8 mouse cellular contexts compared by ENCODE assay signal in genomic region chr11:60076790-60077189, GRCm38 (mm10). TPM values are rescaled to one million over a fixed set of nuclear protein-coding genes. Genes with fewer than 3 reads are reported as not detected.
DNase-seq lines count a peak whose midpoint lies in the region; ATAC-seq lines count a peak whose summit lies in the region.

No protein-coding gene starts in this region.

- no peaks in the 10 kb centered on the region for H3K27me3 ChIP-seq in midbrain, embryonic 14.5 days (ENCODE audit: control insufficient read depth, insufficient read depth, low read length)
- H3K27me3 ChIP-seq in midbrain, embryonic 13.5 days: no peaks in the 10 kb centered on the region

- no peaks in the 10 kb centered on the region for H3K9me3 ChIP-seq in midbrain, embryonic 14.5 days (ENCODE audit: control insufficient read depth, low read length)
- no peaks in the 10 kb centered on the region; the same call in 1 of the 2 replicates for H3K9me3 ChIP-seq in midbrain, embryonic 13.5 days

- H3K4me1 ChIP-seq in midbrain, embryonic 14.5 days (ENCODE audit: control insufficient read depth, insufficient read depth, low read length): no peaks in the 10 kb centered on the region
- H3K4me1 ChIP-seq in midbrain, embryonic 13.5 days (replicated peaks): no peaks in the 10 kb centered on the region

- no peak overlapping the region for H3K4me2 ChIP-seq in midbrain, embryonic 14.5 days (ENCODE audit: low read length)
- H3K4me2 ChIP-seq in midbrain, embryonic 13.5 days (replicated peaks): no peak overlapping the region

- no peak for ATAC-seq in midbrain, embryonic 14.5 days (ENCODE audit: low FRiP score, low TSS enrichment)
- ATAC-seq in midbrain, embryonic 13.5 days: no peak

- intact Hi-C loops in heart, postnatal 14 days (cut with DNase I): loop anchor here (1.0 to 5.0 kb wide), 3 partner anchors 49 to 196 kb away; partner anchors contain the start of gene Rasd1

- H3K4me3 ChIP-seq in midbrain, embryonic 14.5 days (replicated peaks; ENCODE audit: low read depth, low read length): no peak overlapping the region
- no peak overlapping the region for H3K4me3 ChIP-seq in midbrain, embryonic 13.5 days (replicated peaks)

- 10% methylated on average over 4 of the region's 4 CpGs for WGBS in midbrain, embryonic 14.5 days
- WGBS in midbrain, embryonic 13.5 days: 17% methylated on average over 4 of the region's 4 CpGs

- no peak overlapping the region for H3K9ac ChIP-seq in midbrain, embryonic 14.5 days (replicated peaks; ENCODE audit: low read length)
- H3K9ac ChIP-seq in midbrain, embryonic 13.5 days (replicated peaks): no peak overlapping the region

- H3K27ac ChIP-seq in midbrain, embryonic 14.5 days (replicated peaks; ENCODE audit: low read depth, low read length): no peak overlapping the region
- H3K27ac ChIP-seq in midbrain, embryonic 13.5 days: no peak overlapping the region

- no peaks in the 10 kb centered on the region for H3K36me3 ChIP-seq in midbrain, embryonic 14.5 days (ENCODE audit: control insufficient read depth, insufficient read depth, low read length)
- no peaks in the 10 kb centered on the region for H3K36me3 ChIP-seq in midbrain, embryonic 13.5 days

- DNase-seq in midbrain, embryonic 14.5 days: peak; percentile 86
- DNase-seq in WW6 (ENCODE audit: low read depth, low spot score): peak; percentile 56
- peak; percentile 72 to 88 for DNase-seq in cerebellum, postnatal 25 days
- peak; percentile 70 to 84 for DNase-seq in heart, postnatal 14 days
- peak; percentile 76 to 85 for DNase-seq in left cerebral cortex, adult 18-20 months (ENCODE audit: low spot score in 2 of 2)
- peak; percentile 54 to 70 for DNase-seq in natural killer cell, adult 2 months (ENCODE audit: low spot score in 2 of 2)
- peak; percentile 84 for DNase-seq in thymus, postnatal 0 days (ENCODE audit: low spot score)

RNA-seq across cellular contexts. Expression of gene Rai1, which starts 28.0 kb away (rescaled TPM):
- polyA plus RNA-seq in midbrain, embryonic 14.5 days (2014; fragmentation: Nextera tagmentation; extraction: Ambion mirVana): 37.7 and 39.9 TPM in 2 replicates
- polyA plus RNA-seq in midbrain, embryonic 13.5 days (2015; fragmentation: Nextera tagmentation; extraction: Ambion mirVana): 32.7 and 33.8 TPM in 2 replicates
- total RNA-seq in heart, postnatal 14 days (2021): 10 to 100 TPM; 32.6 to 33.1 TPM
- total RNA-seq in left cerebral cortex, adult 18-20 months (2021): 10 to 100 TPM; 74.0 to 76.1 TPM
- polyA plus RNA-seq in thymus, postnatal 0 days (2015; fragmentation: Nextera tagmentation; extraction: Ambion mirVana): 29.0 and 37.0 TPM in 2 replicates

RNA-seq across cellular contexts. Expression of gene Pemt, which starts 30.5 kb away (rescaled TPM):
- polyA plus RNA-seq in midbrain, embryonic 14.5 days (2014; fragmentation: Nextera tagmentation; extraction: Ambion mirVana): 6.0 and 8.3 TPM in 2 replicates
- 5.6 and 6.9 TPM in 2 replicates for polyA plus RNA-seq in midbrain, embryonic 13.5 days (2015; fragmentation: Nextera tagmentation; extraction: Ambion mirVana)
- 1 to 10 TPM; 1.3 to 1.9 TPM for total RNA-seq in heart, postnatal 14 days (2021)
- total RNA-seq in left cerebral cortex, adult 18-20 months (2021): 1 to 10 TPM; 6.3 to 8.0 TPM
- 7.0 and 9.2 TPM in 2 replicates for polyA plus RNA-seq in thymus, postnatal 0 days (2015; fragmentation: Nextera tagmentation; extraction: Ambion mirVana)
